Mouse (Mus musculus): ENCODE measurements around the gene Dst. TPM values are rescaled to one million over a fixed set of nuclear protein-coding genes. Genes with fewer than 3 reads are reported as not detected.

The Dst gene
- polyA plus RNA-seq, 1 experiment from 2014 or later, result 15.6 TPM

DNA sequence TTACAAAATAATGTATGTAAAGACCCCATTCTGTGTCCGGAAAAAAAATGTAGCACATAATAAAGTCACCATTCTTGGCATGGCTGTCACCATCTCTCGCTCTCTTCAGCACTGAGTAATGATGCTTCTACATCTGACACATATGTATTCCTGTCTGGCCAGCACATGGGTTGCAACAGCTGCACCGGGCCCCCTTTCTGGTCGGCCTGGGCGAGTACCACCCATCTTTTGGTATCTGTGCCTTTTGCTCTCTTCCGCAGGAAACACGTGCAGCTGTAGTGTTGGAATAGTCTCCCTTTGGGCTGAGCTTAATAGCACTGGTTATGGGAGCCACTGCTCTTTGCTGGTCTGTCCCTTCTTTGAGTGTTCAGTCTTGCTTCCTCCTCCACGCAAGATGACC, 135.3 kb downstream of the Dst start:
- WGBS, result 63% methylated on average over 8 of the region's 8 CpGs
- 0 out of 2 replicates have a peak, but pooled peaks cover 5% of the 10 kb centered on the region for H3K4me1 ChIP-seq (ENCODE audit: insufficient read depth)
- no peaks in the 10 kb centered on the region for H3K36me3 ChIP-seq (ENCODE audit: insufficient read depth)
- H3K4me2 ChIP-seq, result no peak overlapping the region
- no peak for TF ChIP-seq CTCF (IDR thresholded peaks at IDR 0.05; ENCODE audit: low read depth)
- H3K27me3 ChIP-seq (ENCODE audit: insufficient read depth, low read length), result no peaks in the 10 kb centered on the region
- H3K4me3 ChIP-seq (ENCODE audit: low read depth, low read length), result no peak overlapping the region
- ATAC-seq (ENCODE audit: insufficient read depth), result no peak
- H3K27ac ChIP-seq (ENCODE audit: low read depth), result no peak overlapping the region
- no peak overlapping the region for H3K9ac ChIP-seq
- no peak for DNase-seq
- no peaks in the 10 kb centered on the region for H3K9me3 ChIP-seq (ENCODE audit: low read depth, low read length)

- Histone ChIP-seq H3K4me3 (ENCODE audit: low read depth, low read length) (no peak overlapping the region), H3K9ac (no peak overlapping the region), H3K4me1 (ENCODE audit: insufficient read depth) (0 out of 2 replicates have a peak, but pooled peaks cover 5% of the 10 kb centered on the region), H3K4me2 (no peak overlapping the region), H3K36me3 (ENCODE audit: insufficient read depth) (no peaks in the 10 kb centered on the region), H3K27ac (ENCODE audit: low read depth) (no peak overlapping the region), H3K27me3 (ENCODE audit: insufficient read depth, low read length) (no peaks in the 10 kb centered on the region), H3K9me3 (ENCODE audit: low read depth, low read length) (no peaks in the 10 kb centered on the region)
- DNase-seq (no peak), ATAC-seq (ENCODE audit: insufficient read depth) (no peak)
- TF ChIP-seq CTCF (IDR thresholded peaks at IDR 0.05; ENCODE audit: low read depth), result no peak
- WGBS, result 80% methylated on average over 7 of the region's 7 CpGs
These were observed 136.0 kb downstream of the Dst start for GRCm38 (mm10) chr1:34043836-34044550.

DNA sequence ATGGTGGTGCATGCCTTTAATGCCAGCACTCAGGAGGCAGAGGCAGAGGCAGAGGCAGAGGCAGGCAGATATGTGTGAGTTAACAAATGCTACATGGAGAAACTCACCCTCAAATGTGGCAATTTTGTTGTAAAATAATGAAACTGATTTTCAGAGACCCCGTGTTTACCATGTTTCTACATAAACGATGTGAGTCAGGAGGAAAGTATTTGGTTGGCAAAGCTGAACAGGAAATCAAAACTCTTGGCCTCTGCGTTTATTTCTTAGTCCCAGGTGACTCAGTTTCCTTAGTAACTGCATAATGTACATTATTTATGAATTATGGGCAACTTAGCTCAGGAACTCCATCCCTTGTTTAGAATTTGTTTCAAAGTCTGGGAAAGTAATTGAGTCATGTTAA, 136.7 kb downstream of the Dst start:
- H3K9ac ChIP-seq, result no peak overlapping the region
- H3K27me3 ChIP-seq (ENCODE audit: insufficient read depth, low read length), result no peaks in the 10 kb centered on the region
- no peak overlapping the region for H3K27ac ChIP-seq (ENCODE audit: low read depth)
- no peak for TF ChIP-seq CTCF (IDR thresholded peaks at IDR 0.05; ENCODE audit: low read depth)
- WGBS, result 43% methylated on average over 3 of the region's 3 CpGs
- ATAC-seq (ENCODE audit: insufficient read depth) (no peak), DNase-seq (no peak)
- no peaks in the 10 kb centered on the region for H3K36me3 ChIP-seq (ENCODE audit: insufficient read depth)
- H3K4me1 ChIP-seq (ENCODE audit: insufficient read depth), result 0 out of 2 replicates have a peak, but pooled peaks cover 5% of the 10 kb centered on the region
- H3K4me3 ChIP-seq (ENCODE audit: low read depth, low read length), result no peak overlapping the region
- no peaks in the 10 kb centered on the region for H3K9me3 ChIP-seq (ENCODE audit: low read depth, low read length)
- no peak overlapping the region for H3K4me2 ChIP-seq

GRCm38 (mm10) chr1:34047285-34047684, 139.3 kb downstream of the Dst start:
- DNase-seq (peak; percentile 12), ATAC-seq (ENCODE audit: insufficient read depth) (no peak)
- TF ChIP-seq CTCF (IDR thresholded peaks at IDR 0.05; ENCODE audit: low read depth), result no peak
- H3K27ac ChIP-seq (ENCODE audit: low read depth), result no peak overlapping the region
- no peaks in the 10 kb centered on the region for H3K4me1 ChIP-seq (ENCODE audit: insufficient read depth)
- no peaks in the 10 kb centered on the region for H3K27me3 ChIP-seq (ENCODE audit: insufficient read depth, low read length)
- no peak overlapping the region for H3K9ac ChIP-seq
- no peak overlapping the region for H3K4me3 ChIP-seq (ENCODE audit: low read depth, low read length)
- 79% methylated on average over 3 of the region's 3 CpGs for WGBS
- H3K36me3 ChIP-seq (ENCODE audit: insufficient read depth), result no peaks in the 10 kb centered on the region
- no peaks in the 10 kb centered on the region for H3K9me3 ChIP-seq (ENCODE audit: low read depth, low read length)
- no peak overlapping the region for H3K4me2 ChIP-seq

GRCm38 (mm10) chr1:34051251-34051650, 143.2 kb downstream of the Dst start:
- no peaks in the 10 kb centered on the region for H3K4me1 ChIP-seq (ENCODE audit: insufficient read depth)
- no peak overlapping the region for H3K27ac ChIP-seq (ENCODE audit: low read depth)
- no peaks in the 10 kb centered on the region for H3K27me3 ChIP-seq (ENCODE audit: insufficient read depth, low read length)
- 84% methylated on average over 3 of the region's 3 CpGs for WGBS
- ATAC-seq (ENCODE audit: insufficient read depth) (no peak), DNase-seq (no peak)
- H3K9ac ChIP-seq, result no peak overlapping the region
- no peak overlapping the region for H3K4me3 ChIP-seq (ENCODE audit: low read depth, low read length)
- no peaks in the 10 kb centered on the region for H3K36me3 ChIP-seq (ENCODE audit: insufficient read depth)
- no peak for TF ChIP-seq CTCF (IDR thresholded peaks at IDR 0.05; ENCODE audit: low read depth)
- H3K9me3 ChIP-seq (ENCODE audit: low read depth, low read length), result no peaks in the 10 kb centered on the region
- H3K4me2 ChIP-seq, result no peak overlapping the region

- H3K4me2 ChIP-seq, result no peak overlapping the region
- H3K27ac ChIP-seq (ENCODE audit: low read depth), result no peak overlapping the region
- no peak overlapping the region for H3K4me3 ChIP-seq (ENCODE audit: low read depth, low read length)
- no peaks in the 10 kb centered on the region for H3K9me3 ChIP-seq (ENCODE audit: low read depth, low read length)
- H3K27me3 ChIP-seq (ENCODE audit: insufficient read depth, low read length), result no peaks in the 10 kb centered on the region
- no peaks in the 10 kb centered on the region for H3K36me3 ChIP-seq (ENCODE audit: insufficient read depth)
- 74% methylated on average over 5 of the region's 5 CpGs for WGBS
- no peak overlapping the region for H3K9ac ChIP-seq
- TF ChIP-seq CTCF (IDR thresholded peaks at IDR 0.05; ENCODE audit: low read depth), result no peak
- ATAC-seq (ENCODE audit: insufficient read depth) (no peak), DNase-seq (no peak)
- no peaks in the 10 kb centered on the region for H3K4me1 ChIP-seq (ENCODE audit: insufficient read depth)
These were observed 144.4 kb downstream of the Dst start for GRCm38 (mm10) chr1:34052422-34052821.

- Histone ChIP-seq H3K27me3 (ENCODE audit: insufficient read depth, low read length) (no peaks in the 10 kb centered on the region), H3K4me2 (no peak overlapping the region), H3K9me3 (ENCODE audit: low read depth, low read length) (no peaks in the 10 kb centered on the region), H3K4me1 (ENCODE audit: insufficient read depth) (no peaks in the 10 kb centered on the region), H3K9ac (no peak overlapping the region), H3K4me3 (ENCODE audit: low read depth, low read length) (no peak overlapping the region), H3K36me3 (ENCODE audit: insufficient read depth) (no peaks in the 10 kb centered on the region), H3K27ac (ENCODE audit: low read depth) (no peak overlapping the region)
- ATAC-seq (ENCODE audit: insufficient read depth), result no peak
- 80% methylated on average over 10 of the region's 10 CpGs for WGBS
- no peak for DNase-seq
- TF ChIP-seq CTCF (IDR thresholded peaks at IDR 0.05; ENCODE audit: low read depth), result no peak
These were observed 146.9 kb downstream of the Dst start for GRCm38 (mm10) chr1:34054970-34055369.
